Mouse (Mus musculus): ENCODE results near the gene Aen.

Aen gene

DNA sequence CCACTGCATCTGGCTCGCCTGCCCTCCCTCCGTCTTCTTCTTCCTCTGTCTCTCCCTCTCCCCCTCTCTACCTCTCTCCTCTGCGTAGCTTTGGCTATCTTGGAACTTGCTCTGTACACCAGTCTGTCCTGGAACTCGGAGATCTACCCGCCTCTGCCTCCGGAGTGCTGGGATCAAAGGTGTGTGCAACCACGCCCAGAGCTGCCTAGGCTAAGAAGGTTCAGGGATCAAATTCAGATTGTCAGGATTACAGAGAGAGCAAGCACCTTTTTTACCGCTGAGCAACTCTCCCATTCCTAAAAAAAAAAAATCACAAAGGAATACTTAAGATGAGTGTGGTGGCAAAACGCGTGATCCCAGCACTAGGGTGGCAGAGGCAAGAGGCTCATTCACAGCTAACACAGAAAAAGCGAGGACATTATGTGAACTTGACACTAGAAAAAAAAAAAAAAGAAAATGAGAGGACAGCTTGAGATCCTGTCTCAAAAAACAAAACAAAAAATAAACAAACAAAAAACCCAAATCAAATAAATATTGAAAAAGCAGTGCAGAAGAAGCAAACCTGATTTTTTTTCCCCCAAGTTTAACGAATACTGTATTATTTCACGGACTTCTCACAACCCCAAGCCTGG, 517 bp upstream of the Aen start:
- DNase-seq = no peak

DNA sequence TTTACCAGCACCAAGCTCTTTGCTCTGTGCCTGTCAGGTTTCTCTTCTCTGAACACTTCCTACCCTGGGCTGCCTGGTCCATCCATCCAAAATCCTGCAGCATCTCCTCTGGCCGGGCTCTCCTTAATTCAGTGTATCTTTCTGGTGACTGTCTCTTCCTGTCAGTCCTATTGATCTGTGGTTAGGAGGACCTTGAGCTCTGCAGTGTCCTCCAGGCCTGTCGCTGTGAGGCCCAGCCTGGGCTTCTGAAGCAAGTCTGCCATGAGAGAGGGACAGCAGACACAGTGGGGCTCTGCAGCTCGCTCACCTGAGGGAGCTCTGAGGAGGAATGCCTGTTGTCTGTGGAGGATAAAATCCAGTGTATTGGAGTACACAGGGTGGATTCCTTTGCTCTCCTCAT, 1.9 kb downstream of the Aen start:
- DNase-seq = no peak

DNA sequence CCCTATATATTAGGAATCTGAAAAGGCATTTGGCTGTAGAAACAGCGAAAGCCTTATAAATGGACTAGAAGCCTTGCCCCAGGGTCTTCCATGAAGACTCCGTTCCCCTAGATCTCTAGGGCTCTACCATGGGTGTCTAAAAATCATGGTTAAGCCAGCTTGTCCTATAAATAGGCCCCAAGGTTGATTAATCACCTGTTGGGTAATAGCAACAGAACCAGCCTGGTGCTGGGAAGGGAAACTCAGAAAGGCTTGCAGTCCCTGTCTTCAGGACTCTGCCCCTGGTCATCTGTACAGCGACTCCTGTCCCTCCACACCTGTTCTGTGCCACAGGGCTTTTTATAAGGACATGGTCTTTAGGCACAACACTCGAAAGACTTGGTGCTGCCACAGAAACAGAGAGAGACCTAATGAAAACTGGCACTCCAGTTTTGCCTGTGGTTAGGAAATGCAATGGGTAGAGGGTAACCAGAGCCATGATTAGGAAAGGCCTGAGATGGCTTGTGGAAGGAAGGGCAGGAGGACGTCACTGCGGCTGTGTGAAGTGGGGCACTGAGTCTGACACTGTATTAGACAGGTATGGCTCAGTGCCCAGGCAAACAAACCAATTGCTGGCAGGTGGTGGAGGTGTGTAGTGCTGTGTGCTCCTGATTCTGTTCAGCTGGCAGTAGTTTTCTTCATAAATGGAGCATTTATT, 7.7 kb downstream of the Aen start:
- DNase-seq = no peak

DNA sequence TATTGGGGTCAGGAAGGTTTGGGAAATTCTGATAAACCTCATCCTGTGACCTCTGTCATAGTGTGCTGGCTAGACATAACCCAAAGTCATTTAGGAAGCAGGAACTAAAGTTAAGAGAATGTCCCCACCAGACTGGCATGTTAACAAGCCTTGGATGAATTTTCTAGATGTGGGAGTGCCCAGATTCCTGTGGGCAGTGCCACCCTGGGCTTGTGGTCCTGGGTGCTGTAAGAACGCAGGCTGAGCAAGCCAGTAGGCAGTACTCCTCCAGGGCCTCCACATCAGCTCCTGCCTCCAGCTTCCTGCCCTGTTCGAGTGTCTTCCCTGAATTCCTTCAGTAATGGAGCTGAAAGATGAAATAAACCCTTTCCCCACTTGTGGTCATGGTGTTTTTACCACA, 8.5 kb downstream of the Aen start:
- DNase-seq = no peak

DNA sequence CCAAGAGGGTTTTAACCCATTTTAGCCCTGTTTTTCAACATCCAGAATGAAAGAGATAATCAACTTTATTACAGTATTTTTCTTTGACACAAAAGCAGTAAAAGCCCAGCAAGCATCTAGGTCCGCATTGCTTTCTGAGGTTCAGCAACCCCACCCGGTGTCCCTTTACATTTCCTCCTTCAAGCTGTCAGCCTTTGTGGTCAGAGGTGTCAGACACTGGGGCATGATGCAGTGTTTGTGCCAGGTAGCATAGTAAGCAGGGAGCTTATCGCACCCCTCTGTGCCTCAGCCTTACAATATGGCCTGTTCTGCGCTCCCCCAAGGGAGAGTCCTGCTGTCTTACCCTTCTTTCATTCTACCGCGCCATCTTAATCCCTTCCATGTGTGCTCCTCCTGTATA, 13.4 kb downstream of the Aen start:
- DNase-seq = no peak

DNA sequence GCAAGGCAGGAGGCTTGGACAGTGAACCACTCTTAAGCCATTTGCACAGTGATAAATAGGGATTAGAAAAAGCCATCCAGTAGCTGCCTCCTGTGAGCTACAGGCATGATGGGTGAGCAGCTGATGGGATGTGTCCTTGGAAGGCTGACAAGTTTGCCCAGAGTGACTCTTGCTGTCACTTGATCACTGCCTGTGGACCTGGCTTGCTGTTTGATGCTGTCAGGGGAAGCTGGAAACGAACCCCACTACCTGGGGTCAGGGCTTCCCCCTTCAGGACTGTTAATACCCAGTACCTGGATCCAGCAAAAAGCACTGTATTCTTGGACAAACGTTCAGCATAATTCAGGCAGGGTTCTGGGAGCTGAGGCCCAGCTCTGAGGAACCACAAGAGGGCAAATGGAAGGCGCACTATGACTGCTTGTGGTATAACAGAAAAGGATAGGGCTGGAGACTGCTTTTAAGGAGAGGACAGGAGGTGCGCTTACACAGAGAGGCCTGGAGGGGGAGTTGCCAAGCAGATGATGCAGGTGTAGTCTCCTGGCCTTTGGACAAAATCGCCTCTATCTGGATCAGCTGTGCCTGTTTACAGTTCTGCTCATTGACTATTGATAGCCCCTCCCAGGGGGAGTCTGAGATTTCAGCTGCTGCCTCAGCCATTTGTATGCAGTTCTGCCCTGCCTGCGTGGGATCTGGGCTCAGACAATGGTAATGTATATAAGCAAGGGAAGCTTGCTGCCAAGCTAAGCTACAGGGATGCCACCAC, 14.9 kb downstream of the Aen start:
- DNase-seq = no peak

DNA sequence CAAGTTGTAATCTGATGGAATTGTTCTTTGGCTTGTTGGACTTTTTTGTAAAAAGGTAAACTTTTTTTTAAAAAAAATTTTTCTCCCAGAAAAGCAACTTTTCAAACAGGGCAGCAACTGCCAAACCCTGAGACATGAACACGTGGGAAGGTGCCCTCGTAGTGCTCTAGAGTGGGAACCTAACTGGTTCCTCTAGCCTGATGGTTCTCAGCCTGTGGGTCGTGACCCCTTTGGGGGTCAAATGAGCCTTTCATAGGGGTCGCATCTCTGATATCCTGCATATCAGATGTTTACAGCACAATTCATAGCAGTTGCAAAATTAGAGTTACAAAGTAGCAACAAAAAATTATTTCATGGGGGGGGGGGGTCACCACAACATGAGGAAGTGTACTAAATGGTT, 15.6 kb downstream of the Aen start:
- DNase-seq = no peak

DNA sequence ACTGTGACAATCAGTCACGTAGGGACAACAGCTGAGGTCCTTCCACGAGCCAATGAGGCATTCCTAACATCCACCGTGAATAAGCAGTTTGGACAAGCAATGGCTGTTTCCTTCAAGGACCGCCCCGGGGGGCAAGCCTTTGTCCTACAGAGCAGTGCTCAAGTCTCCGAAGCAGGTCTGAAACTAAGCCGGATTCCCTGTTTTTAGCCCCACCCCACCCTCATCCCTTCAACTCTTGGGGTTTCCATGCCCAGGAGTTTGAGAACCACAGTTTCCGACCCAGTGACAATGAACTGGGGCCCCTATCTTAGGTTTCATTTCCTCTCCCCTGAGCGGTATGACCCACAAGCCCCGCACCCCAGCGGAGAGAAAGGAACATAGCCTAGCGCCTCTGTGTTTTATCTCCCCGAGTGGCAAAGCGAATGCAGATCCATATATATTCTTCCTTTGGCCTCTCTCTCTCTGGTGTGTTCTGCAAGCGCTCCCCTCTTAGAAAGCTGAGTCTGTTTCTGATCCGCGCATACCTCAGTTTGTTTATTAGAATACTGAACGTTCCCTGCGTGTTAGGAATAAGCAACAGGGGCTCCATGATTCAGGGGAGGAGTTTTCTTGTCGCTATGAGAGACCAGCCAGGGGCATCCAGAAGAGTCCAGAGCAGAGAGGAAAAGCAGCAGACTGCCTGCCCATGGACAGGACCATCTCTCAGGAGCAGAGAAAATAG, 16.8 kb downstream of the Aen start:
- peak; percentile 13 for DNase-seq

DNA sequence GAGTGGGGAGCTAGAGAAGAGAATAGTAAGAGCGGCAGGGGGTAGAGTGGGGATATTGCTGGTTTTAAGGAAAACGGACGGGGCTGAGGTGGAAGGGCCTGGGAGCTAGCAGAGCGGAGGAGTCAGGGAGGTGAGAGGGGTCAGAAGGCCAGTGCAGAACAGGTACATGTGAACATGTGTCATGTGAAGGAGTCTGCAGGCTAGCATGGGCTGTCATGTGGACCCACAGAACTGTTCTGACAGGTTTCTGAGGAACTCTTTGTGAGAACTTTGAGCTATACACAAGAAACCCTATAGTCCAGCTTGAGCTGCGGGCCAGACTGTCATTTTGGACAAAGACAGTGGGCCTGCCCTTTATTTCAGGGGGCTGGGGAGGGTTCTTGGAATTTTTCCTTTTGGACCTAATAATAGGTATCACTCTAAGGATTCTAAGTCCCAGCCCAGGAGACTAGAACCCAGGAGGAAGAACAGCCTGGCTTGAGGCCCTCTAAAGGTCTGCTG, 17.4 kb downstream of the Aen start, which contains the start of gene Isg20:
Gene Isg20 (plus strand): TSS at position 451 of the 501 bp plus-strand sequence.
- no peak for DNase-seq

DNA sequence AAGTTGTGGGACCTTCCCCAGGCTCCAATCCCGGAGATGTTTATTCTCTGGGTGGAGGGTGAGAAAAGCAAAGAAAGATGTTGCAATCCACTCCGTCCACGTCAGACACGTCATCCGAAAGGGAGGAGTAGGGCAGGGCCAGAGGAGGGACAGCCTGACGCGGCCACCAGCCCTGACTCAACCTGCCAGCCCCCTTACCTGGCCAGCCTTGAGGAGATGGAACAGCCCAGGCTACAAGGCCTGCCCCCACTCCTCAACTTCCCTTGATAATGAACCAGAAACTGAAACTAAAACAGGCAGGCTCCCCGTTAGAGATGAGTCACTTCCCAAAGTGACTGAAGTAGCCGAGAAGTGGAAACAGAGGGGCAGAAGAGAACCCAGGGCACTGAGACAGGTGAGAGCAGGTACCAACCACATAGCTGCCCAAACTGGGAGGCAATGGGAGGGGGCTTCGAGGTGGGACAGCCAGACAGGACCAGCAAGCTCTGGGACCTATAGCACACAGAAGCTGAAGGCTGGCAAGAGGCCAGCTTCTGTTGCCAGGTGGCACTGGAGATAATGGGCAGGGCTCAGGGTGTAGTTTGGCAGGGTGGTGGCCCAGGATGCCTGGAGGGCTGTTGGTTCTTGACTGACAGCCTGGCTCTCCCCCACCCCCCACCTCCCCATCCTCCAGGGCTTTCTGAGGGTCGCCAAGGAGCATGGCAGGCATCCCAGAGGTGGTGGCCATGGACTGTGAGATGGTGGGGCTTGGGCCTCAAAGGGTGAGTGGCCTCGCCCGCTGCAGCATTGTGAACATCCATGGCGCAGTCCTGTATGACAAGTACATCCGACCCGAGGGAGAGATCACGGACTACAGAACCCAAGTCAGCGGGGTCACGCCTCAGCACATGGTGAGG, 18.2 kb downstream of the Aen start:
- peak; percentile 26 for DNase-seq

DNA sequence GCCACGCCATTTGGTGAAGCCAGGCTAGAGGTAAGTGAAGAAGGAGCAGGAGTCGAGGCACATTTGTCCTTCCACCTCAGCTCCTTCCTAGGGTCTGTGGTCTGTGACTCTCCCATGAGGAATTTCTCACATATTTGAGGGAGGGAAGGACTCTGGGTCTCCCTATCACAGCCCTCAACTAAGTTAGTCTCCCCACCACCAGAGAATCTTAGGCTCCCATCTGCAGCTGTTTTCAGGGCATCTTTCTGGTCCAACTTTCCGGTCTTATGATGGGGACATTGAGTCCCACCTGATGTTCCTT, 18.8 kb downstream of the Aen start:
- no peak for DNase-seq

DNA sequence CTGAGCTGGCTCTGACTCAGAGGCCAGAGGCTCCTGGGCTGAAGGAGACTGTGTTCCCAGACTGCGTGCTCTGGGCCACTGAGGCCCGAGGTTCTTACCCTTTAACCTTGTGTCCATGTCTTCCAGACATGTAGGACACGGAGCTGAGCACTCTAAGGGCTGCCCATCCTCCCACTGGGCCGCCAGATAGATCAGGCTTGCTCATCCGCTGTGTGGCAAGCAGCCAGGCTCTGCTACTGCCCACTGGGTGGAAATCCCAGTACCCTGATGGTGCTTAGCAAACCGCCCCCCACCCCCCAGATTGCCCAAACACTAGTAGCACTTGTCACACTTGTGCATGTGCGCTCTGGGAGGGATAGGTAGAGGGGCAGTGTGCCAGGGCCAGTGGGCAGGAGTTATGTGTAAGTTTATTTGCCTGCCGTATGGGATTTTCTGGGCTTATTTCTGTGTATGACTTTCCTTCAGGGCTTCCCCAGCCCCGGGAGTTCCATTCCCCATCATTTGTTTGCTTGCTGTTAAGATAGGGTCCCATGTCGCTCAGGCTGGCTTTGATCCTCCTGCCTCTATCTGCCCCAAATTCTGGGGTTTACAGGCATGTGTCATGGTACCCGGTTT, 19.3 kb downstream of the Aen start:
- no peak for DNase-seq

DNA sequence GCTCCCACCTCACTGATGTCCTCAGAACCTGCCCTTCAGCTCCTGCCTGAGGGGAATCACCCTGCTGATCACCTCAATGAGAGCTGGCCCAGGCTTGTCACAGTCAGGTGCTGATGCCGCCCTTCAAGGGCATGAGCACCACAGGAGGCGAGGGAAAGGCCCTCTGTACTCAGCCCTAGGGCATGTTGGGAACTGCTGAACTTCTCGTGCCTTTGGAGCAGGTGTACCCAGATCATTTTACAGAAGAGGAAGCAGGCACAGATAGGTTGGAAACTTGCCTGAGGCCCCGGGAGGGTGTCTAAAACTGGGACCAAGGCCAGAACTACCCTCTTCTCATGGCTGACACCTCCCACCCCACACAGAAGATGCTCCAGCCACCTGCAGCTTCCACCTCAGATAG, 23.0 kb downstream of the Aen start:
- peak; percentile 15 for DNase-seq

DNA sequence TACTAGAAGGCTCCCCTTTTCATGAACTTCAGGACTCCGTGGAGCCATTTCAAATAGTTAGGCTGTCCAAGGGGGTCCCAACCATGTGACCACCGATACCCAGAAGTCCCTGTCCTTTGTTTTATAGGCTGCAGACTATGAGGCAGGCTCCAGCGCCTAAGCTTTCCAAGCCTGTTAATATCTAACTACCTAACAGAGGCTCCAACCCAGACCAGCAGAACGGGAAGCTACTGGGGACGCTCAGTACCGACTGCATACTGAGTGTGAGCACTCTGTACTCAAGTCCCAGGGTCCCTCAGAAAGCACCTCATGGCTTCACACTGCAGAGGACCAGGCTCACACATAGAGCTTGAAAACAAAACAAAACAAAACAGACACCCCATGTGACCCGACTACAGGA, 26.9 kb downstream of the Aen start:
- peak; percentile 51 for DNase-seq

DNA sequence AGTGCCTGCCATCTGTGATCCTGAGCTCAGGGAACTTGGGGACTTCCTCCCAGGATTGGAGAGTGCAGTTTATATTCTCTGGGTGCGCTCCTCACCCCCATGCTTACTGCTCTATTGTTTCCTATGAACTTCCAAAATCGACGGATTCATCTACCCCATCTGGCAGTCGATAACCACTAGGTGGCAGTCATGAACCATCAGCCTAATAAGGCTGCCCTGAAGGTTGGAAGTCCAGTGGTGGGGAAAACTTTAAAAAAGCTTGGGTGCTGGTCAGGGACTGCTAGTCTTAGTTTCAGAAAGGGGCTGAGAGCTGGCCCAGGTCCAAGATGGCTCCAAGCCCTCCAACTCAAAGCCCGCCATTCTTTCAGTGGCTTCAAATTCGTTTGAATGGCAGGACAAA, 28.6 kb downstream of the Aen start:
- peak; percentile 72 for DNase-seq

DNA sequence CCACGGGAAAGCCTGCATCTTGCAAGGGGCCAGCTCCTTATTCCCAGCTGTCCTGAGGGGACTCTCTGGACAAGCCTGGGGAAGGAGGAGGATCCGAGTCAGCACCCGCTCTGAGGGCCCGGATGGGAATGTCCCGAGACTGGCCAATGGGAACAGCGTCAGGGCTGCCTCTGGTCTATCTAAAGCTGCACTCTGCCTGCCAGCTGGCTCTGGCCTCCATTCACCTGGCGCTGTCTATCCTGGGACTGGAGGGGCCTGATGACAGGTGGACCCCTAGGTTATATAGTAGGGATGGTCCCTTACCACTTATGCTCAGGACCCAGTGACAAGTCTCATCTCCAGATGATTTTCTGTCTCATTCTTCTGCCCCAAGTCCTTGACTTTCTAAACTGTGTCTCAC, 29.1 kb downstream of the Aen start:
- no peak for DNase-seq

DNA sequence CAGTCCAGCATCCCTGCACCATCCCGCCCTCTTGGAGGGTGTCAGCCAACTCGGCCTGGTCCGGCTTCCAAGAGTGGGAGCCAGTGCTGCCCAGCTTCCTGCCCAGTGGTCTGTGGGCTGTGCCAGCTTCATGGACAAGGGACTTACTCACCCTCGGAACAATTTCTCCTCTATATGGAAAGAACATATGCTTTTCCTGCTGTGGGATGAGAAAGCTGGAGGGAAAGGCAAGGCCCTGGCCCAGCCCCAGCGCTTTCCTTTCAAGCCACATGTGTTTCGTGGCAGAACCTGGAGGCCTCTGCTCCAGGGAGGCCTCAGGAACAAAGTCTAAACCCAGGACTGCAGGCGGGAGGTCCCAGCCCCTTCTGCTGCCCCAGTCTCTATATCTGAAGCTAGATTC, 30.0 kb downstream of the Aen start:
- no peak for DNase-seq

DNA sequence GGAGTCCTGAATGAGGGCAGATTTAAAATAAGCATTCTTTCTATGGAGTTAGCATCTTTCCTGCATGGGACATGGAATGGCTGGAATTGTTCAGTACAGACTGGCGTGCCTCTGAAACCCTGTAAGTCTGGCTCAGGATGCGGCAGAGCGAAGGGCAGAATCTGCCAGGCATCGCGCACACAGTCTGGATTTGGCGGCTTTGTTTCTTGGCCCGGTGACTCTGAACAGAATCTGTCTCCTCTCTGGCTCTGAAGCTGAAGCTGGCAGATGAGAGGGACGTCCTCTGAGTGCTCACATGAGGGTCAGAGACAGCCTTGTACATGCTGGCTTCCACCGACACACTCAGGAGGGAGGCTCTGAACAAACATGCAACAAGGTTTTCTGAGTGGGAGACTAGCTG, 30.5 kb downstream of the Aen start:
- DNase-seq = no peak

DNA sequence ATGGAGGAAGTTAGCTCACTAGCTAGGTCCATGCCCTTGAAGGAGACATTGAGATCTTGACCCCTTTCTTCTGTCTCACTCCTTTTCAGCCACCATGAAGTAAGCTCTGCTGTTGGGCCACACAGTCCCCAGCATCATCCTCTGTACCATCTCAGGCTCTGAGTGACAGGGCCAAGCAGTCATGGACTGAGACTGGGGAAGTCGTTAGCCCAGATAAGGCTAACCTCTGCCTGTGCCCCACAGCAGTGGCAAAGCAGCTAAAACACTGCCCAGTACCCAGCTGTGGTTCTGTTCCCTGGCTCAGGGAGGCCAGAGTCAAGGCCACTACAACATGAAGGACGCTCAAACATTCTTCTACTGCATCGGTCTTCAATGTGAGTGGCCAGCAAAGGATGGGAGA, 31.6 kb downstream of the Aen start:
- DNase-seq = no peak

DNA sequence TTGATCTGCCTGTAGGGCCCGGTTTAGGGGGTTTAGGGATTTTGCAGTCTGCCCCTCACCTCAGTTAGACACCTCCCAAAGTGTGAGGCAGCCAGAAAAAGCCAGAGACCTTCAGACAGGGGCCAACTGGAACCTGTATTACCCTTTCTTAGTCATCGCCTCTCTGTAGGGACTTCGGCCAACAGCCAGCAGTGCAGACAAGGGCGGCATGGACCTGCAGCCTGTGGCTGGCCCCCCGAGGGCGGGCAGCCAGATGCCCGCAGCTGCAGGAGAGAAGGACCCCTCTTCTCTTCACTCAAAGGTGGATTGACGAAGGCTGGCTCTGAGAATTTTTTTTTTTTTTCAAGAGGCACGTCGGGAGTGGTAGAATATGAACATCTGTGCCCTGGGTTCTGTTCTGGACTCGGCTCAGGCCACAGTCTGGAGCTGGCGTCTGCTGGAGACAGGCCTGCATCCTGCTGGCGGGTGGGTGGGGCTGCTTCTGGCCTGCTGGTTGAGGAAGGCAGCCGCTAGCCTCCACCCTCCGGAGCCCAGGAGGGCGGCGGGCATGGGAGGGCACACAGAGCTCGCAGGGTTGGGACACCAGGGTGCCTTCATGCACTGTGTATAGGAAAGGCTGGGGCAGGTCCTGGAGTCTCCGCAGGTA, 43.4 kb downstream of the Aen start:
- DNase-seq = no peak

DNA sequence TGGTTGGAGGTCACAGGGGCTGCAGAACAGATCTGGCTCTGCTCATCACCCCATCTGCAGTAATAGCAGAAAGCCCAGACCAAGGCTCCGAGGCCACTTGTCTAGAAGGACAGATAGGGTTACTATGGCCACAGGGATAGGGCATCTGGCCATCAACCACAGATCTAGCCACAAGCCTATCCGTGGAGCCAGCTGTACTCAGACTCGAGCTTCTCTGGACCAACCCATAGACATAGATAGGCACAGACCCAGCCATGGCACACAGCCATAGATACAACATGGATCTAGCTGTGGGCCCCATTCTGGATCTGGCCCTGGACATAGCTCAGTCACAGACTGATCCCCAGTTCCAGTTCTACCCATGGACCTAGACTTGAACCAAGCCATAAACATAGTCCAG, 45.3 kb downstream of the Aen start:
- no peak for DNase-seq
